Mouse (Mus musculus): ENCODE results near the gene Gm34653.

- TF ChIP-seq GATA1 (IDR thresholded peaks at IDR 0.05; ENCODE audit: borderline replicate concordance, low read length) (no peak), FLI1 (IDR thresholded peaks at IDR 0.05; ENCODE audit: low read length) (no peak)
Measured at GRCm38 (mm10) chr2:34874816-34875345, 42.1 kb downstream of the Gm34653 start, which contains the start of gene Psmd5.
